ENCODE assay signal across 16 mouse cellular contexts in genomic region chr1:168293673-168294072, GRCm38 (mm10).
"Had no signal": no experiment of that assay in that cellular context is flagged by ENCODE, and none has a peak within 500 bp of the region (broad histone marks: within the 10 kb centered on the region; RNA-seq: fewer than 3 reads in every experiment).

No protein-coding gene starts in this region.

- H3K9ac ChIP-seq: lung, embryonic 14.5 days; midbrain, embryonic 13.5 days; midbrain, embryonic 15.5 days; neural tube, embryonic 12.5 days; stomach, embryonic 15.5 days had no signal

- H3K9me3 ChIP-seq: megakaryocyte, embryonic 14.5 days; midbrain, embryonic 13.5 days; midbrain, embryonic 15.5 days; neural tube, embryonic 12.5 days; stomach, embryonic 15.5 days had no signal

- H3K27me3 ChIP-seq: megakaryocyte, embryonic 14.5 days; midbrain, embryonic 13.5 days; midbrain, embryonic 15.5 days; neural tube, embryonic 12.5 days; stomach, embryonic 15.5 days had no signal

- DNase-seq: lung, adult 18-20 months; lung, embryonic 14.5 days; lung, postnatal 14 days; lung, postnatal 36 days; right cerebral cortex, postnatal 14 days; thymus, adult 2 months; thymus, postnatal 25 days; thymus, postnatal 4 days had no signal

- H3K27ac ChIP-seq: macrophage; midbrain, embryonic 13.5 days; midbrain, embryonic 15.5 days; neural tube, embryonic 12.5 days; stomach, embryonic 15.5 days; stomach, postnatal 0 days had no signal

- H3K36me3 ChIP-seq: midbrain, embryonic 13.5 days; midbrain, embryonic 15.5 days; neural tube, embryonic 12.5 days; stomach, embryonic 15.5 days had no signal

- H3K4me2 ChIP-seq: lung, embryonic 14.5 days; midbrain, embryonic 11.5 days; midbrain, embryonic 13.5 days; midbrain, embryonic 15.5 days; neural tube, embryonic 12.5 days; stomach, embryonic 15.5 days had no signal

- ATAC-seq: midbrain, embryonic 13.5 days; midbrain, embryonic 15.5 days had no signal

- H3K4me3 ChIP-seq: megakaryocyte, embryonic 14.5 days; midbrain, embryonic 13.5 days; midbrain, embryonic 15.5 days; neural tube, embryonic 12.5 days; stomach, embryonic 15.5 days had no signal
